Mouse (Mus musculus): ENCODE measurements around the gene Htr3a. TPM values are rescaled to one million over a fixed set of nuclear protein-coding genes. Genes with fewer than 3 reads are reported as not detected.

The Htr3a gene
- polyA plus RNA-seq (2014; fragmentation: Illumina TruSeq; extraction: RNeasy Lipid Tissue Mini Kit (QIAGEN cat#74804); ENCODE audit: low read depth, low replicate concordance), result 4.4 TPM

GRCm38 (mm10) chr9:48910885-48911537 lies at the start of gene Htr3a:
Htr3a (minus strand) TSS chr9:48911099.

Other genes starting within 250 kb of the Htr3a start
- 8.3 TPM for gene Zbtb16, start 74.9 kb downstream of the Htr3a start, polyA plus RNA-seq (2014; fragmentation: Illumina TruSeq; extraction: RNeasy Lipid Tissue Mini Kit (QIAGEN cat#74804); ENCODE audit: low read depth, low replicate concordance)
- 0.23 TPM for gene Htr3b, start 53.9 kb upstream of the Htr3a start, polyA plus RNA-seq (2014; fragmentation: Illumina TruSeq; extraction: RNeasy Lipid Tissue Mini Kit (QIAGEN cat#74804); ENCODE audit: low read depth, low replicate concordance)
- gene Usp28, start 74.3 kb upstream of the Htr3a start, polyA plus RNA-seq (2014; fragmentation: Illumina TruSeq; extraction: RNeasy Lipid Tissue Mini Kit (QIAGEN cat#74804); ENCODE audit: low read depth, low replicate concordance), result 8.3 TPM
- 22.5 TPM for gene Zw10, start 144.5 kb upstream of the Htr3a start, polyA plus RNA-seq (2014; fragmentation: Illumina TruSeq; extraction: RNeasy Lipid Tissue Mini Kit (QIAGEN cat#74804); ENCODE audit: low read depth, low replicate concordance)
- gene Tmprss5, start 170.2 kb upstream of the Htr3a start, polyA plus RNA-seq (2014; fragmentation: Illumina TruSeq; extraction: RNeasy Lipid Tissue Mini Kit (QIAGEN cat#74804); ENCODE audit: low read depth, low replicate concordance), result not detected